Mouse (Mus musculus) embryonic fibroblast, embryonic 13.5 days (primary cell): Measurements from ENCODE around the gene Wdr27.

Experiments
- CTCF ChIP-seq: IDR thresholded peaks from 2 replicates; pipeline ENCODE4 v1.5.1; 2011; ENCODE audit warnings: mild to moderate bottlenecking, control low read depth, low read length, moderate library complexity, borderline replicate concordance; ENCODE audit not compliant: insufficient read depth
- POLR2A ChIP-seq: IDR thresholded peaks from 2 replicates; pipeline ENCODE4 v1.6.1; 2011; ENCODE audit warnings: low read depth, mild to moderate bottlenecking, control low read depth, low read length, moderate library complexity

GRCm38 (mm10) chr17:14816107-14816506, 126.9 kb downstream of the Wdr27 start:
- TF ChIP-seq CTCF (no peak), POLR2A (no peak)
